Mouse (Mus musculus) olfactory bulb, adult 2 months (tissue): ENCODE data around the gene Orai3.

Experiments
- CTCF ChIP-seq: fragments of 200-500 bp; IDR thresholded peaks from 2 replicates; pipeline ENCODE4 v1.5.1; 2012; ENCODE audit warnings: low read depth, mild to moderate bottlenecking, low read length, moderate library complexity; ENCODE audit not compliant: insufficient read depth
- POLR2A ChIP-seq: fragments of 200-500 bp; IDR thresholded peaks from 2 replicates; pipeline ENCODE4 v1.6.1; 2012; ENCODE audit warnings: mild to moderate bottlenecking, low read depth, low read length, moderate library complexity; ENCODE audit not compliant: insufficient read depth

GRCm38 (mm10) chr7:127744366-127745045, 25.1 kb upstream of the Orai3 start, which contains the start of gene Fbxl19:
- TF ChIP-seq CTCF = peak; percentile 20; the same call in 1 of the 2 replicates
- TF ChIP-seq POLR2A = no peak
